Mouse (Mus musculus) lung, embryonic 14.5 days (tissue): ENCODE data around the gene Ecel1. TPM values are rescaled to one million over a fixed set of nuclear protein-coding genes. Genes with fewer than 3 reads are reported as not detected.
A peak's percentile ranks its signal among the peaks of the same experiment; 100 is the strongest.

Experiments used
- ATAC-seq: fragments of 200-750 bp; cut with Nextera tagmentation; 2 replicates; pipeline ENCODE4 v1.8.0; 2017; ENCODE audit warnings: mild to moderate bottlenecking, moderate TSS enrichment, moderate library complexity; ENCODE audit not compliant: insufficient read depth
- DNase-seq: peaks from one replicate; pipeline ENCODE4 v3.0.0-alpha.2; 2015
- H3K27ac ChIP-seq: fragments of 300-500 bp; sonication (generic); 2 replicates; pipeline ENCODE4 v1.5.1; 2014; ENCODE audit warnings: low read depth, mild to moderate bottlenecking, moderate library complexity
- H3K27me3 ChIP-seq: fragments of 300-500 bp; sonication (generic); 2 replicates; pipeline ENCODE4 v1.6.1; 2014; ENCODE audit warnings: low read length, control low read depth; ENCODE audit not compliant: insufficient read depth
- H3K36me3 ChIP-seq: fragments of 300-500 bp; sonication (generic); 2 replicates; pipeline ENCODE4 v1.6.1; 2014; ENCODE audit warnings: control low read depth; ENCODE audit not compliant: insufficient read depth
- H3K4me1 ChIP-seq: fragments of 300-500 bp; sonication (generic); 2 replicates; pipeline ENCODE4 v1.6.1; 2014; ENCODE audit warnings: antibody characterized with exemption, control low read depth; ENCODE audit not compliant: insufficient read depth
- H3K4me2 ChIP-seq: fragments of 300-500 bp; sonication (generic); 2 replicates; pipeline ENCODE4 v1.6.1; 2014; ENCODE audit warnings: mild to moderate bottlenecking
- H3K4me3 ChIP-seq: fragments of 300-500 bp; sonication (generic); 2 replicates; pipeline ENCODE4 v1.5.1; 2014; ENCODE audit warnings: low read depth, low read length
- H3K9ac ChIP-seq: fragments of 300-500 bp; sonication (generic); 2 replicates; pipeline ENCODE4 v1.6.1; 2014
- H3K9me3 ChIP-seq: fragments of 300-500 bp; sonication (generic); 2 replicates; pipeline ENCODE4 v1.6.1; 2016; ENCODE audit warnings: low read depth, low read length, control low read depth
- CTCF ChIP-seq: IDR thresholded peaks from 2 replicates; pipeline ENCODE4 v1.5.1; 2016; ENCODE audit warnings: antibody characterized with exemption, low read depth
- WGBS: fragments of 180-500 bp; shearing (Covaris S2); extraction: QIAGEN DNeasy Blood & Tissue Kit; methylation state at CpG from one replicate; pipeline ENCODE4 v1.1.7; 2014; 5-methylcytosine and 5-hydroxymethylcytosine counted together
- polyA plus RNA-seq: library from polyadenylated mRNA; unstranded; fragments of >200 nt; fragmentation: Nextera tagmentation; extraction: Ambion mirVana; gene quantifications from 2 replicates; pipeline ENCODE4 v1.2.1, GENCODE M21; 2014

Ecel1 gene
- polyA plus RNA-seq, 1 experiment from 2014 or later = 0.61 TPM

GRCm38 (mm10) chr1:87183998-87184750, 27.9 kb upstream of the Ecel1 start:
- no peak overlapping the region for H3K4me3 ChIP-seq
- H3K36me3 ChIP-seq = no peaks in the 10 kb centered on the region
- no peaks in the 10 kb centered on the region for H3K9me3 ChIP-seq
- TF ChIP-seq CTCF = 0 out of 2 replicates have a peak, but pooled peaks have one; percentile 8
- ATAC-seq (no peak), DNase-seq (no peak)
- H3K27me3 ChIP-seq = peaks cover 48% of the 10 kb centered on the region
- H3K4me2 ChIP-seq = peak overlapping the region; percentile 38; the same call in 1 of the 2 replicates
- H3K9ac ChIP-seq = no peak overlapping the region
- H3K27ac ChIP-seq = no peak overlapping the region
- WGBS = 29% methylated on average over 15 of the region's 15 CpGs
- no peaks in the 10 kb centered on the region for H3K4me1 ChIP-seq

GRCm38 (mm10) chr1:87183013-87183412, 26.7 kb upstream of the Ecel1 start, which contains the start of gene Prss56:
Gene Prss56, plus strand, starts transcription at chr1:87183313.
- no peaks in the 10 kb centered on the region for H3K36me3 ChIP-seq
- H3K9me3 ChIP-seq = no peaks in the 10 kb centered on the region
- TF ChIP-seq CTCF = no peak
- WGBS = 44% methylated on average over 9 of the region's 9 CpGs
- no peak within 1 kb of the TSS for H3K9ac ChIP-seq
- ATAC-seq (no peak), DNase-seq (no peak)
- no peak within 1 kb of the TSS for H3K4me3 ChIP-seq
- peaks cover 48% of the 10 kb centered on the region for H3K27me3 ChIP-seq
- no peaks in the 10 kb centered on the region for H3K4me1 ChIP-seq
- H3K27ac ChIP-seq = no peak within 1 kb of the TSS
- H3K4me2 ChIP-seq = no peak within 1 kb of the TSS

GRCm38 (mm10) chr1:87180896-87181295, 24.6 kb upstream of the Ecel1 start:
- peaks cover 38% of the 10 kb centered on the region for H3K27me3 ChIP-seq
- no peak for DNase-seq
- no peak overlapping the region for H3K9ac ChIP-seq
- H3K4me2 ChIP-seq = no peak overlapping the region
- no peaks in the 10 kb centered on the region for H3K36me3 ChIP-seq
- WGBS = 31% methylated on average over 5 of the region's 5 CpGs
- ATAC-seq = no peak
- no peak for TF ChIP-seq CTCF
- H3K4me3 ChIP-seq = no peak overlapping the region
- peaks cover 2% of the 10 kb centered on the region; the same call in 1 of the 2 replicates for H3K4me1 ChIP-seq
- no peaks in the 10 kb centered on the region for H3K9me3 ChIP-seq
- no peak overlapping the region for H3K27ac ChIP-seq

- peaks cover 3% of the 10 kb centered on the region; the same call in 1 of the 2 replicates for H3K4me1 ChIP-seq
- no peaks in the 10 kb centered on the region for H3K36me3 ChIP-seq
- H3K4me2 ChIP-seq = peak overlapping the region; percentile 1; the same call in 1 of the 2 replicates
- H3K27ac ChIP-seq = no peak overlapping the region
- TF ChIP-seq CTCF = peak; percentile 73
- no peak overlapping the region for H3K4me3 ChIP-seq
- H3K9me3 ChIP-seq = no peaks in the 10 kb centered on the region
- peak; percentile 87 for ATAC-seq
- no peak overlapping the region for H3K9ac ChIP-seq
- DNase-seq = peak; percentile 92
- H3K27me3 ChIP-seq = 0 out of 2 replicates have a peak, but pooled peaks cover 4% of the 10 kb centered on the region
- WGBS = 14% methylated on average over 11 of the region's 11 CpGs
Observed at GRCm38 (mm10) chr1:87175852-87176292, 19.6 kb upstream of the Ecel1 start.

GRCm38 (mm10) chr1:87174006-87174955, 18.0 kb upstream of the Ecel1 start:
- peak; percentile 30; the same call in 1 of the 2 replicates for ATAC-seq
- Histone ChIP-seq H3K9ac (no peak overlapping the region), H3K4me2 (0 out of 2 replicates have a peak overlapping the region, but pooled peaks have one; percentile 8), H3K36me3 (no peaks in the 10 kb centered on the region), H3K27me3 (peaks cover 16% of the 10 kb centered on the region), H3K27ac (no peak overlapping the region), H3K4me1 (peaks cover 3% of the 10 kb centered on the region; the same call in 1 of the 2 replicates), H3K9me3 (no peaks in the 10 kb centered on the region), H3K4me3 (no peak overlapping the region)
- 27% methylated on average over 28 of the region's 28 CpGs for WGBS
- peak; percentile 85 for DNase-seq
- TF ChIP-seq CTCF = peak; percentile 74

GRCm38 (mm10) chr1:87172316-87172715, 16.0 kb upstream of the Ecel1 start:
- ATAC-seq (no peak), DNase-seq (no peak)
- Histone ChIP-seq H3K9ac (no peak overlapping the region), H3K27ac (no peak overlapping the region), H3K4me3 (no peak overlapping the region), H3K36me3 (no peaks in the 10 kb centered on the region), H3K4me1 (peaks cover 3% of the 10 kb centered on the region; the same call in 1 of the 2 replicates), H3K4me2 (no peak overlapping the region), H3K9me3 (no peaks in the 10 kb centered on the region), H3K27me3 (peaks cover 17% of the 10 kb centered on the region)
- no peak for TF ChIP-seq CTCF
- WGBS = 35% methylated on average over 9 of the region's 9 CpGs
